Mouse (Mus musculus) lung, postnatal 36 days (tissue): Measurements from ENCODE around the gene Nrsn2.

Source experiments
- DNase-seq: peaks from one replicate; pipeline ENCODE4 v3.0.0; 2022; ENCODE audit warnings: mixed read lengths

Nrsn2 gene

GRCm38 (mm10) chr2:152339631-152340179, 36.7 kb downstream of the Nrsn2 start:
- no peak for DNase-seq

DNA sequence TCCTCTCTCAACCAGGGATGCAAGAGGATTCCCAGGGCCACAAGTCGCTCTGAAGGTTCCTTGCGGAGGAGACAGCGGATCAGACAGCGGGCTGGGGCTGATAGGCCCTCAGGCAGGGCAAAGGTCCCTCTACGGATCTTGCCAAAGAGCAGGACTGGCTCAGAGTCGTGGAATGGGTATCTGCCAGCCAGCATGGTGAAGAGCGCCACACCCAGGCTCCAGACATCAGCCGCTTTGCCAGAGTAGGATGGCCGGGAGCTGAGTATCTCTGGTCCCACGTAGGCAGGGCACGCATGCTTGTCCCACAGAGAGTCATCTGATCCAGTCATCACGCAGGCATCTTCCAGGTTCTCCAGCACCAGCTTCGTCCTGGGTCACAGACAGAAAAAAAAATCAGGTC, 38.1 kb downstream of the Nrsn2 start:
- DNase-seq = no peak

DNA sequence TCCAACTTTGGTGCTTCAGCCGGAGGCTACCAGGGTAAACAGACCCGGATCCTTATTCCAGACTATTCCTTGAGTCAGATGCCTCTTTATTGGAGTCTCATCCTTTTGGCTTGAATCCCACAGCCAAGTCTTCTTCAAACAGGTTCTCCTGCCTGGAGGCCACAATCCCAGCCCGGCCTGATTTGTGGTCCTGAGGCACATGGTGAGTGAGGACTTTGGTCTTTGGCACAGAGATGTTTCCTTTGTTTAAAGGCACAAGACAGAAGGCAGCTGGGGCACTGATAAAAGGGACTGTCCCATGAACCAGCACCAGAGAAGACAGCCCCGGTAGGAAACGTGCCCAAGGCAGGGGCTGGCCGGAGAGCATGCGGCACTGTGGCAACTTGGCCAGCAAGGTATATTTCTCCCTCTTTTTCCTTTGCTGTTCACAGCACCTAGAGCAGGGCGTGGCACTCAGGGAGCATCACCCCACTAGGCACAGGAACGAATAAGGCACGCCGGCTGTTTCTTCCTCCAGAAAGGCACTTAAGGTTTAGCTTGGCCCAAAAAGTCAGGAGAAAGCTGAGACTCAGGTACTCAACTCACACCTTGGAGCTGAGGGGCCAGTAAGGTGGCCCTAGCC, 38.7 kb downstream of the Nrsn2 start:
- DNase-seq = no peak

DNA sequence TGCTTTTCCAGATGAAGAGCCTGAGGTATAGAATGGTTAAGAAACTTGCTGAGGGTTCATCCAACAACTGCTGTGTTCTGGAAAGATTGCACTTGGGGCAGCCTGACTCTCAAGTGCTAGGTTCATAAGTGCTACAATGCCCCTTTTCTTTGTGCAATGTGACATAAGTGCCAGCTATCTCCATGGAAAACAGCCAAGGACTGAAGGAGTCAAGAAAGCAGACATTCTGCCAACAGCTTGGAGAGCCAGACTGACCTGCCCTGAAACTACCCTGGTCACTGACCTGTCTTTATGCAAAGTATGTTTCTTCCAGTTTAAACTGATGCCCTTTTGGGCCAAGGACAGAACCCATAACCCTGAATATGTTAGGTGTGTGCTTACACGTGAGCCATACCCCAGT, 39.6 kb downstream of the Nrsn2 start:
- DNase-seq = peak; percentile 87

- no peak for DNase-seq
These were observed 41.1 kb downstream of the Nrsn2 start for GRCm38 (mm10) chr2:152335289-152335820.

DNA sequence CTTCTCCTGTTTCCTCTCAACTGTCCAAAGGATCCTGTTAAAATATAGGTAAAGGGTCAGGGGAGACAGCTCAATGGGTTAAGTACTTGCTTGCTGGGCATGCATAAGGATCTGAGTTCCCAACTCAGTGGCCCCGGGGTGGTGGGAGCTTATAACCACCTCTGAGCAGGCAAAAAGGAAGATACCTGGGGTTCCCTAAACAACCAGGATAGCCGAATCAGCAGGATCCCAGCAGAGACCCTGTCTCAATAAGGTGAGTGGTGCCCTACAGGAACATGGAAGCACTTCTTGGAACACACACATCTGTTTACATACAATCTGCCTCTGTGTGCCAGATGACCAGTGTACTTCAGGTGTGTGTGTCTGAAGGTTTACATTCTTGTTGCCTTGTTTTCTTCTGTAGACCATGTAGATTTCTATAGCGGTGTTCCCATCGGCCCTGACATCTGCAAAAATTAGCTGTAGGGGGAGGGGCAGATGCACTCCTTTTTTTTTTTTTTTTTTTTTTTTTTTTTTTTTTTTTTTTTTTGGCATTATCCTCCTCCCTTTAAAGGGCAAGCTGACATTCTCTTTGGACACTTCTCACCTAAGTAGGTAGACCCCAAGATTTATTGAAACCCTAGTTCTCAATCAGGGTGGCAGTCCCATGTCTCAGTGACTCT, 43.0 kb downstream of the Nrsn2 start:
- no peak for DNase-seq

- DNase-seq = peak; percentile 90
These were observed 44.2 kb downstream of the Nrsn2 start, which contains the start of gene Rbck1 for GRCm38 (mm10) chr2:152332101-152332825. Gene Rbck1 (minus strand): TSS chr2:152332653.

- DNase-seq = no peak
These were observed 45.5 kb downstream of the Nrsn2 start for GRCm38 (mm10) chr2:152330858-152331423.

GRCm38 (mm10) chr2:152327980-152328379, 48.5 kb downstream of the Nrsn2 start:
- peak; percentile 53 for DNase-seq

GRCm38 (mm10) chr2:152326654-152327053, 49.8 kb downstream of the Nrsn2 start:
- DNase-seq = no peak

- DNase-seq = no peak
These were observed 50.3 kb downstream of the Nrsn2 start for GRCm38 (mm10) chr2:152326157-152326556.

DNA sequence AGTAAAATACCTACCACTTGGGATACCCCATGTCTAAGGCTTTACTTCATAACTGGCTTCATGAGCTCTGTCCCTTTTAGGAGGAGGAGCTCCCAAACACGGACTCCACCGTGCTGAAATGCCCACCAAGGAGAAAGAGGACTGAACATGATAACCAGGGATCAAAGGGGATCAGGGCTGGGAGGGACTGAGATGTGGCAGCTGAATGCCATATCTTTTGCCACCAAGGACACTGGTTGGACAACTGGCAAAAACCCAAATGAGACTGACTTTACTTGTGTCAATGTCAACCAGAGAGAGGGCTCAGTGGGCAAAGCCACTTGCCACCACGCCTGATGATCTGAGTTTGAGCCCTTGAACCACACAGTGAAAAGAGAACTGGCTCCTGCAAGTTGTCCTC, 51.6 kb downstream of the Nrsn2 start:
- DNase-seq = no peak

DNA sequence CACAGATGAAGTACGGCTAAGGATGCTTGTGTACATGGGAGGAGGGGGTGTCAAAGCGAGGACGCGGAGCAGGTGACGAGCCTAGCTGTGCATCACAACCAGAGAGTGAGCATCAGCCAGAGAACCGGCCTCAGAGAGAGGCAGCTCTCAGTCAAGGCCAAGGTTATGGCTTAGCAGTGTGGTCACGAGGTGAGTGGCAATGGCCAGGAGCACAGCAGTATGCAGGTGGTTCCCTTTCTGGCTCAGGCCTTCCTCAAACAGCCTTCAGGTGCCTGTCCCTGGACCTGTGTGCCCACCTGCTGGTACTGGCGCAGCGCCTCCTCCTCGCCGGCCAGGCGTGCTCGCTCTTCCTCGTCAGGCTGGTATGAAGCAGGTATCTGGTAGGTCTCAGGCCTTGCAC, 52.5 kb downstream of the Nrsn2 start:
- no peak for DNase-seq

DNA sequence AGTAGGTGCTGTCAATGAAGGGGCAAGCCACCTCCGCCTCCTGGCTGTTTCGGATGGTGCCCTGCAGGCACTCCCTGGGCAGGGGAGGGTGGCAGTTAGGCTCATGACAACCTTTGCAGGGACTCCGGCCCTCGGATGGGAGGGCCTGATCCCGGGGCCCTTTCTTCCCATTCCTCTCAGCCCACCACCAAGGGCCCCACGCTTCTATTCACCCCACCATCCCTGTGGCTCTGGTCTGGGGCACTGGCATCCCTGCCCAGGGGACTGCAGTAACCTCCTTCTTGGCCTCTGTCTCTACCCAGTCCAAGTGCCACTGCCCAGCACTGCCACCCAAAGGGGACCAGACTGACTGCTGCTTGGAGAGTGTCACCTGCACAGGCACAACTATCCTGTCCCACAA, 54.2 kb downstream of the Nrsn2 start:
- no peak for DNase-seq

GRCm38 (mm10) chr2:152321558-152321957, 54.9 kb downstream of the Nrsn2 start:
- DNase-seq = no peak
